Mouse (Mus musculus) T-helper 2 cell (primary cell): Measurements from ENCODE around the gene Mecom.

Source experiments
- in situ Hi-C: fragments of 300-600 bp; cut with MboI, MseI; formaldehyde crosslinking; loops from one replicate; pipeline ENCODE4 v1.15.1; 2025; ENCODE audit warnings: high pct_unique_total_duplicates

Gene Mecom

GRCm38 (mm10) chr3:30213540-30214170 lies 334.2 kb downstream of the Mecom start:
- in situ Hi-C loops = no loop called here

GRCm38 (mm10) chr3:30212802-30213201 lies 335.0 kb downstream of the Mecom start:
- in situ Hi-C loops = no loop called here

- in situ Hi-C loops = no loop called here
Measured at GRCm38 (mm10) chr3:30209131-30209530, 338.7 kb downstream of the Mecom start.

GRCm38 (mm10) chr3:30207886-30208285 lies 339.9 kb downstream of the Mecom start:
- in situ Hi-C loops = no loop called here

GRCm38 (mm10) chr3:30207431-30207830 lies 340.4 kb downstream of the Mecom start:
- in situ Hi-C loops = no loop called here

- in situ Hi-C loops = no loop called here
Measured at GRCm38 (mm10) chr3:30206123-30206522, 341.7 kb downstream of the Mecom start.

- in situ Hi-C loops = no loop called here
Measured at GRCm38 (mm10) chr3:30203764-30204163, 344.0 kb downstream of the Mecom start.

GRCm38 (mm10) chr3:30198854-30199253 lies 349.0 kb downstream of the Mecom start:
- in situ Hi-C loops = no loop called here

GRCm38 (mm10) chr3:30198227-30198626 lies 349.6 kb downstream of the Mecom start:
- in situ Hi-C loops = no loop called here

GRCm38 (mm10) chr3:30195186-30195585 lies 352.6 kb downstream of the Mecom start:
- in situ Hi-C loops = no loop called here

- in situ Hi-C loops = no loop called here
Measured at GRCm38 (mm10) chr3:30192294-30193007, 355.4 kb downstream of the Mecom start.

- in situ Hi-C loops = no loop called here
Measured at GRCm38 (mm10) chr3:30189325-30189724, 358.5 kb downstream of the Mecom start.

GRCm38 (mm10) chr3:30187812-30188469 lies 359.9 kb downstream of the Mecom start:
- in situ Hi-C loops = no loop called here

GRCm38 (mm10) chr3:30181807-30182481 lies 365.9 kb downstream of the Mecom start:
- in situ Hi-C loops = no loop called here

- in situ Hi-C loops = no loop called here
Measured at GRCm38 (mm10) chr3:30176615-30177014, 371.2 kb downstream of the Mecom start.

- in situ Hi-C loops = no loop called here
Measured at GRCm38 (mm10) chr3:30173812-30174211, 374.0 kb downstream of the Mecom start.

GRCm38 (mm10) chr3:30168396-30169186 lies 379.2 kb downstream of the Mecom start:
- in situ Hi-C loops = no loop called here

- in situ Hi-C loops = no loop called here
Measured at GRCm38 (mm10) chr3:30167027-30167426, 380.8 kb downstream of the Mecom start.

GRCm38 (mm10) chr3:30164834-30165233 lies 383.0 kb downstream of the Mecom start:
- in situ Hi-C loops = no loop called here

GRCm38 (mm10) chr3:30163390-30163789 lies 384.4 kb downstream of the Mecom start:
- in situ Hi-C loops = no loop called here

- in situ Hi-C loops = no loop called here
Measured at GRCm38 (mm10) chr3:30160961-30161670, 386.7 kb downstream of the Mecom start.
